Mouse (Mus musculus) heart, adult 2 months (tissue): ENCODE results near the gene Dicer1. TPM values are rescaled to one million over a fixed set of nuclear protein-coding genes. Genes with fewer than 3 reads are reported as not detected.

Experiments
- DNase-seq, 2 experiments: peaks; one replicate each; pipeline ENCODE4 v3.0.0; 2021
- H3K27ac ChIP-seq: fragments of 200-600 bp; 2 replicates; pipeline ENCODE4 v1.8.1; 2022
- H3K27me3 ChIP-seq: fragments of 200-500 bp; 2 replicates; pipeline ENCODE4 v1.6.1; 2012; ENCODE audit warnings: mild to moderate bottlenecking, low read length, inconsistent platforms, mixed read lengths; ENCODE audit not compliant: control insufficient read depth, insufficient read depth
- H3K36me3 ChIP-seq: fragments of 200-500 bp; 2 replicates; pipeline ENCODE4 v1.6.1; 2012; ENCODE audit warnings: low read length, inconsistent platforms; ENCODE audit not compliant: control insufficient read depth, insufficient read depth
- H3K4me1 ChIP-seq: fragments of 200-500 bp; 2 replicates; pipeline ENCODE4 v1.6.1; 2011; ENCODE audit warnings: low read length; ENCODE audit not compliant: control insufficient read depth, insufficient read depth
- H3K4me3 ChIP-seq: fragments of 200-600 bp; 2 replicates; pipeline ENCODE4 v1.8.1; 2022
- H3K79me2 ChIP-seq: fragments of 200-500 bp; replicated peaks from 2 replicates; pipeline ENCODE4 v1.6.1; 2012; ENCODE audit warnings: mild to moderate bottlenecking, inconsistent platforms, low read length, moderate library complexity, mixed read lengths; ENCODE audit not compliant: control insufficient read depth, insufficient read depth
- H3K9ac ChIP-seq: fragments of 200-500 bp; 2 replicates; pipeline ENCODE4 v1.6.1; 2012; ENCODE audit warnings: low read depth, mild to moderate bottlenecking, control low read depth, inconsistent platforms, low read length, mixed read lengths
- CTCF ChIP-seq: fragments of 200-600 bp; IDR thresholded peaks from 2 replicates; pipeline ENCODE4 v1.8.1; 2022; ENCODE audit warnings: antibody characterized with exemption, mild to moderate bottlenecking, moderate library complexity
- EP300 ChIP-seq: fragments of 200-500 bp; IDR thresholded peaks from 2 replicates; pipeline ENCODE4 v1.6.1; 2011; ENCODE audit warnings: low read depth, low read length, control low read depth; ENCODE audit not compliant: insufficient read depth
- POLR2A ChIP-seq: fragments of 200-500 bp; IDR thresholded peaks from 2 replicates; pipeline ENCODE4 v1.6.1; 2011; ENCODE audit warnings: mild to moderate bottlenecking, low read depth, low read length, control low read depth; ENCODE audit not compliant: insufficient read depth
- WGBS: fragments of 180-500 bp; shearing (Covaris S2); methylation state at CpG from one replicate; pipeline ENCODE4 v1.1.7; 2018; 5-methylcytosine and 5-hydroxymethylcytosine counted together
- intact Hi-C: fragments of 180-260 bp; cut with DNase I; formaldehyde crosslinking; loops from one replicate; pipeline ENCODE4 v1.15.1; 2025
- polyA plus RNA-seq: library from polyadenylated mRNA; depleted of rRNA; stranded (reverse); fragments of >200 nt; gene quantifications from 2 replicates; pipeline ENCODE4 v1.2.3, GENCODE M21; 2012
- total RNA-seq, 2 experiments: library from RNA; stranded (reverse); gene quantifications; 2 replicates each; pipeline ENCODE4 v1.2.3; 2021

Gene Dicer1
- total and polyA plus RNA-seq, 3 experiments, result 6.9 to 24.3 (median 19.6) TPM

DNA sequence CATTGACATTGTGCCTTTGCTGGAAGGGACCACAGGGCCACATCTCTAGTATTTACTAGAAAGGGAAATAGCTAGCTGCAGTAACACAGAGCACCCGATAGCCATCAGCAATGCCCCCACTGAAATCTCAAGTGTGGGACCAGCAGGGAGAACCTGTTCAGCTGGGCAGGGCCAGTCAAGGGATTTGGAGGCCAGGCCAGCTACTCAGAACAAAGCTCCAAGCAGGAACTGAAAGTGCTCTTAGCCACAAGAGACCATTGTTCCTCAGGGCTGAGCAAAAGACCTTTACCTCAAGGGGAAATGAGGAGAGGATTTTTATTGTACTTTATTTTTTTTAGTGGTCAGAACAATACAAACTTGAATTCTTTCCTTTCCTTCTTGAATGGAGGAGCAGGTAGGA, 25.9 kb upstream of the Dicer1 start:
- Histone ChIP-seq H3K79me2 (no peaks in the 10 kb centered on the region), H3K27me3 (no peaks in the 10 kb centered on the region), H3K4me1 (no peaks in the 10 kb centered on the region), H3K27ac (no peak overlapping the region), H3K9ac (no peak overlapping the region), H3K4me3 (no peak overlapping the region), H3K36me3 (no peaks in the 10 kb centered on the region)
- DNase-seq, result no peak
- WGBS, result 81% methylated on average over 1 of the region's 1 CpGs
- TF ChIP-seq POLR2A (no peak), CTCF (no peak), EP300 (no peak)
- intact Hi-C loops, result no loop called here

DNA sequence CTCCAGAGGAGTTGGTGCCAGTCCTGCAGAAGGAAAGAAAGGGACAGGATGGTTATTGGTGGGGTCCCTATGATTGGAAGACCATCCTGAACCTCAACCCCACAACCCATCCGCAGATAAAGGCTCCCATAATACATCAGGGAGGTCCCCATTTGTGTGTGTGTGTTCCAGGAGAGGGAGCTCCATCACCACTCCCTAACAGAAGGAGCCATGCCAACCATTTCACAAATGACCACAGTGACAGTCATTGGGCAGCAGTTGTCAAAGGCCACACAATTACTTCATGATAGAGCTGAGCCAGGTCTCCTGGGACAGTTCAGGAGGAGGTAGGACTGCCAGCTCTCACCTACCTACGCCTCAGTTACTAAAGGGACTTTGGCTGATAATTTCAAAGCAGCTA, 20.2 kb upstream of the Dicer1 start:
- 59% methylated on average over 2 of the region's 2 CpGs for WGBS
- H3K79me2 ChIP-seq, result no peaks in the 10 kb centered on the region
- no peaks in the 10 kb centered on the region for H3K27me3 ChIP-seq
- H3K36me3 ChIP-seq, result no peaks in the 10 kb centered on the region
- H3K4me3 ChIP-seq, result no peak overlapping the region
- TF ChIP-seq POLR2A (no peak), EP300 (no peak), CTCF (peak; percentile 62)
- H3K9ac ChIP-seq, result no peak overlapping the region
- no peak overlapping the region for H3K27ac ChIP-seq
- no peaks in the 10 kb centered on the region for H3K4me1 ChIP-seq
- intact Hi-C loops, result loop anchor here (2.0 kb wide), 1 partner anchor 167 kb away; no protein-coding TSS in a partner anchor
- DNase-seq, result no peak

DNA sequence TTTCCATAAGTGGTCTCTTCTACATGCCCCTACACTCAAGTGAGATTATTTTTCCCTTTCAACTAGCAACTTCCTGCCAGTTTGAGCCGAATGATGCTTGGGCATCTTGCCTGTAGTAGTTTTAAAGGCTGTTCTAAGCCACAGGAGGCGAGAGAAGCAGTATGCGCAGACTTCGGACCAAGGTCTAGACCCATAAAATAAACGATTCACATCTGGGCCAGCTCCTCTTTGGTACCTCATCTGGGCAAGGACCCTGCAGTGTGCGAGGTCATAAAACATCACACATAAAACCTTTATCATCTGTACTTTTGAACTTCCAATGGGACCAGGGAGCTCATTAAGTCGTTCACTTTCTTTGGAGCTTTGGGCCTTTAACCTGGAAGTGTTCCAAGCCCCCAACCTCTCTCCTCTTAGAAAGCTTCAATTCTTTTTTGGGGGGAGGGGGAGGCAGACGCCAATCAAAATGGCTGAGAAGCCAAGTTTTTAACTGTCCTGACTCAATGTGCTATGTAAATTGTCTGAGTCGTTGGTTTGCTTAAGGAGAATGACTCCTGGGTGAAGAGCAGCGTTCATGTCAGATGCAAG, 17.5 kb upstream of the Dicer1 start:
- Histone ChIP-seq H3K36me3 (no peaks in the 10 kb centered on the region), H3K4me3 (no peak overlapping the region), H3K4me1 (peaks cover 7% of the 10 kb centered on the region), H3K27me3 (no peaks in the 10 kb centered on the region), H3K9ac (no peak overlapping the region), H3K79me2 (no peaks in the 10 kb centered on the region), H3K27ac (no peak overlapping the region)
- DNase-seq, result no peak
- intact Hi-C loops, result loop anchor here (5.0 kb wide), 1 partner anchor 63 kb away; no protein-coding TSS in a partner anchor
- WGBS, result 75% methylated on average over 10 of the region's 10 CpGs
- TF ChIP-seq POLR2A, result no peak
- TF ChIP-seq EP300, result no peak
- no peak for TF ChIP-seq CTCF

DNA sequence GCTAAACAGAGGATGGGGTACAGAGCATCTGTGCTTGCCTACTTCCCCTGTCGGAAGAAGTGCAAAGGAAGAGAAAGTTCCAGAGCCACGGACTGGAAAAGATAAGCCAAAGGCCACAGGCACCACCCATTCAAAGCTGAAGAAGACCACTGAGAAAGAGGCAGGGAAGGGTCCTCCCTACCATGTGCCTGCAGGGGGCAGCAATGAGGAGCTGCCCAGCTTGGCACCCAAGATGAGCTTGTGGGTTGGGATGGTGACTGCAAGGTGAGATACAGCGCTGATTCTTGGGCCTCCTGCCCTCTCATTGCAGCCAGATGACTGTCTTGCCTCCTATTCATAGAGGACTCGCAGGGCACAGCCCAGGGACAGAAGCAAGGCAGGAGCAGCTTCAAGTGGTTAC, 15.4 kb upstream of the Dicer1 start:
- H3K36me3 ChIP-seq, result no peaks in the 10 kb centered on the region
- 68% methylated on average over 4 of the region's 4 CpGs for WGBS
- intact Hi-C loops, result loop anchor here (1.0 to 5.0 kb wide), 2 partner anchors 65 to 172 kb away; no protein-coding TSS in a partner anchor

DNA sequence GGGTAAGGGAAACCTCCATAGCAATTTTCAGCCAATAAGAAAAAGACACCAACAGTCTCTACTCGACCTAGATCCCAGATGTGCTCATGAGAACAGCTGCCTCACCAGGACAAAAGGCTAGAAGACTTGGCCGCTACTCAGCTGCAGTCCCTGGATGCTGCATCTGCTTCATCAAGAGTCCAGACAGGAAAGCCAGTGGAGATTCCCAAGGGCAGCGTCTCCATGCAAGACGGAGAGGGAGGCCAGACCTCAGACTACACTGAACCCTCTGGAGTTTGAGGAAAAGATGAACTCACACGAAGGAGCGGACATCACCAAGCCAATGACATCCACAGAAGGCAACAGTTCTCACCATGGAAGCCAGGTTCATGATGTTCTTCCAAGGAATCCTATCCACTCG, 14.0 kb upstream of the Dicer1 start:
- no peak overlapping the region for H3K9ac ChIP-seq
- WGBS, result 41% methylated on average over 7 of the region's 7 CpGs
- TF ChIP-seq CTCF (no peak), EP300 (no peak), POLR2A (no peak)

More for the DNA sequence above, 15.4 kb upstream of the Dicer1 start:
- Histone ChIP-seq H3K9ac (no peak overlapping the region), H3K27ac (no peak overlapping the region), H3K4me1 (peaks cover 7% of the 10 kb centered on the region), H3K4me3 (no peak overlapping the region), H3K79me2 (no peaks in the 10 kb centered on the region), H3K27me3 (no peaks in the 10 kb centered on the region)
- no peak for DNase-seq
- no peak for TF ChIP-seq POLR2A
- TF ChIP-seq CTCF, result peak; percentile 58

DNA sequence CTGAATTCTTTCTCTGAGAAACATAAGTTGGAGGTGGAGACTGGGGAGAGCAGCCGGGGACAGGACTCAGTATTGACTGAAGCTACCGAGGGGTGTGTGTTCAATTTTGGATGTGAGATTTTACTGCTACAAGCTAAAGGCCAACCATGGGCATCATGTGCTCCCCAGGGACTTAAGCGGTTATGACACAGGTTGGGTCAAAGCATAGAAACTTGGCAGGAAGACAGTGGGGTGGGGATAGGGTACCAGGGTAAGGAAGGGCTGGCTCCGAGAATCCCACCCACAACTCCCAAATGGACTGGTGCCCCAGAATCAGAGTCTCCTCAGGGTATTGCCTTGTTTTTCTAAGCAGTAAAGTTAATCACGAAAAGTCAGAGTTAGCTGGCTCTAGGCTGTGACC, 13.4 kb upstream of the Dicer1 start:
- TF ChIP-seq EP300 (no peak), CTCF (no peak), POLR2A (no peak)
- no peak overlapping the region for H3K9ac ChIP-seq
- WGBS, result 39% methylated on average over 5 of the region's 5 CpGs
- no peaks in the 10 kb centered on the region for H3K79me2 ChIP-seq
- peaks cover 7% of the 10 kb centered on the region for H3K4me1 ChIP-seq
- no peak overlapping the region for H3K4me3 ChIP-seq
- H3K27me3 ChIP-seq, result no peaks in the 10 kb centered on the region
- intact Hi-C loops, result loop anchor here (5.0 kb wide), 1 partner anchor 67 kb away; no protein-coding TSS in a partner anchor
- peak; percentile 28 to 31 for DNase-seq
- H3K36me3 ChIP-seq, result no peaks in the 10 kb centered on the region
- peak overlapping the region; percentile 54 for H3K27ac ChIP-seq

More for the DNA sequence above, 14.0 kb upstream of the Dicer1 start:
- H3K36me3 ChIP-seq, result no peaks in the 10 kb centered on the region
- H3K27ac ChIP-seq, result peak overlapping the region; percentile 54
- no peaks in the 10 kb centered on the region for H3K79me2 ChIP-seq
- peaks cover 7% of the 10 kb centered on the region for H3K4me1 ChIP-seq
- H3K27me3 ChIP-seq, result no peaks in the 10 kb centered on the region
- H3K4me3 ChIP-seq, result no peak overlapping the region
- intact Hi-C loops, result loop anchor here (5.0 kb wide), 1 partner anchor 67 kb away; no protein-coding TSS in a partner anchor
- DNase-seq, result peak; percentile 36 to 64
